10 mouse cellular contexts compared by ENCODE assay signal in genomic region chr16:38724974-38725373, GRCm38 (mm10). TPM values are rescaled to one million over a fixed set of nuclear protein-coding genes. Genes with fewer than 3 reads are reported as not detected.
DNase-seq lines count a peak whose midpoint lies in the region; ATAC-seq and TF ChIP-seq lines count a peak whose summit lies in the region.
"Had no signal": no experiment of that assay in that cellular context is flagged by ENCODE, and none has a peak within 500 bp of the region (broad histone marks: within the 10 kb centered on the region; RNA-seq: fewer than 3 reads in every experiment).

No protein-coding gene starts in this region.

- no peaks in the 10 kb centered on the region for H3K36me3 ChIP-seq in intestine, embryonic 14.5 days (ENCODE audit: control insufficient read depth, insufficient read depth, low read length)
- no peaks in the 10 kb centered on the region for H3K36me3 ChIP-seq in intestine, embryonic 15.5 days
- no peaks in the 10 kb centered on the region for H3K36me3 ChIP-seq in lung, postnatal 0 days (ENCODE audit: insufficient read depth, low read length)
- H3K36me3 ChIP-seq: neural tube, embryonic 13.5 days had no signal

- peak; percentile 79 for TF ChIP-seq EP300 in lung, postnatal 0 days (IDR thresholded peaks at IDR 0.05)

- H3K9ac ChIP-seq in intestine, embryonic 14.5 days (ENCODE audit: low read length) = no peak overlapping the region
- H3K9ac ChIP-seq in intestine, embryonic 15.5 days = no peak overlapping the region
- no peak overlapping the region for H3K9ac ChIP-seq in lung, postnatal 0 days (replicated peaks; ENCODE audit: low read depth)
- H3K9ac ChIP-seq: neural tube, embryonic 13.5 days had no signal

- no peak for TF ChIP-seq CTCF in lung, postnatal 0 days (IDR thresholded peaks at IDR 0.05)

- no peaks in the 10 kb centered on the region for H3K27me3 ChIP-seq in intestine, embryonic 14.5 days (replicated peaks; ENCODE audit: control insufficient read depth, insufficient read depth, low read length)
- no peaks in the 10 kb centered on the region for H3K27me3 ChIP-seq in intestine, embryonic 15.5 days (replicated peaks)
- H3K27me3 ChIP-seq in lung, postnatal 0 days (replicated peaks; ENCODE audit: insufficient read depth, low read length) = no peaks in the 10 kb centered on the region
- H3K27me3 ChIP-seq: neural tube, embryonic 13.5 days had no signal

- H3K4me3 ChIP-seq in intestine, embryonic 14.5 days (ENCODE audit: low read depth, low read length) = no peak overlapping the region
- H3K4me3 ChIP-seq in intestine, embryonic 15.5 days (replicated peaks) = no peak overlapping the region
- no peak overlapping the region for H3K4me3 ChIP-seq in lung, postnatal 0 days (ENCODE audit: low read depth, low read length)
- H3K4me3 ChIP-seq: neural tube, embryonic 13.5 days had no signal

- 69% methylated on average over 13 of the region's 13 CpGs for WGBS in intestine, embryonic 14.5 days
- 66% methylated on average over 13 of the region's 13 CpGs for WGBS in intestine, embryonic 15.5 days
- WGBS in lung, postnatal 0 days = 47% methylated on average over 13 of the region's 13 CpGs

- 0 out of 2 replicates have a peak, but pooled peaks cover 2% of the 10 kb centered on the region for H3K4me1 ChIP-seq in intestine, embryonic 14.5 days (replicated peaks; ENCODE audit: control insufficient read depth, insufficient read depth, low read length)
- no peaks in the 10 kb centered on the region for H3K4me1 ChIP-seq in intestine, embryonic 15.5 days (replicated peaks)
- no peaks in the 10 kb centered on the region; the same call in 1 of the 2 replicates for H3K4me1 ChIP-seq in lung, postnatal 0 days (ENCODE audit: insufficient read depth, low read depth, low read length)
- H3K4me1 ChIP-seq: neural tube, embryonic 13.5 days had no signal

- DNase-seq in intestine, embryonic 14.5 days (ENCODE audit: low spot score) = peak; percentile 42
- peak; percentile 67 to 85 for DNase-seq in heart, adult 9 months (ENCODE audit: low spot score in 2 of 2)
- peak; percentile 32 to 38 for DNase-seq in kidney, adult 8-10 months
- peak; percentile 52 for DNase-seq in lung, postnatal 0 days (ENCODE audit: low spot score)
- DNase-seq in embryo, embryonic 9.5 days (ENCODE audit: extremely low spot score) = no peak
- DNase-seq in cerebellum, postnatal 4 days (ENCODE audit: low spot score in 2 of 2) = no peak
- DNase-seq: cerebellum, adult 8-10 months had no signal

- H3K4me2 ChIP-seq in intestine, embryonic 14.5 days (ENCODE audit: low read length) = no peak overlapping the region
- no peak overlapping the region for H3K4me2 ChIP-seq in intestine, embryonic 15.5 days (replicated peaks)
- no peak overlapping the region for H3K4me2 ChIP-seq in lung, postnatal 0 days (replicated peaks; ENCODE audit: low read depth, low read length)
- H3K4me2 ChIP-seq: neural tube, embryonic 13.5 days had no signal

- ATAC-seq in intestine, embryonic 14.5 days (replicated peaks; ENCODE audit: low FRiP score, low TSS enrichment, low read depth) = no peak
- ATAC-seq in intestine, embryonic 15.5 days = no peak
- ATAC-seq in lung, postnatal 0 days = peak; percentile 83
- no peak for ATAC-seq in CD4-positive, CD25-positive, alpha-beta regulatory T cell, adult 4 months

- H3K27ac ChIP-seq in intestine, embryonic 14.5 days (ENCODE audit: low read depth) = no peak overlapping the region
- no peak overlapping the region for H3K27ac ChIP-seq in intestine, embryonic 15.5 days
- H3K27ac ChIP-seq in lung, postnatal 0 days (ENCODE audit: low read length) = peak overlapping the region; percentile 83
- H3K27ac ChIP-seq: neural tube, embryonic 13.5 days had no signal

- H3K9me3 ChIP-seq in intestine, embryonic 14.5 days (ENCODE audit: control insufficient read depth, low read length) = no peaks in the 10 kb centered on the region
- no peaks in the 10 kb centered on the region for H3K9me3 ChIP-seq in intestine, embryonic 15.5 days
- H3K9me3 ChIP-seq in lung, postnatal 0 days (ENCODE audit: low read length) = no peaks in the 10 kb centered on the region
- H3K9me3 ChIP-seq: neural tube, embryonic 13.5 days had no signal

RNA-seq across cellular contexts. Expression of gene Arhgap31, which starts 11.9 kb away (rescaled TPM):
- 10.9 and 11.7 TPM in 2 replicates for polyA plus RNA-seq in intestine, embryonic 14.5 days (2014; fragmentation: Nextera tagmentation; extraction: Ambion mirVana)
- polyA plus RNA-seq in intestine, embryonic 15.5 days (2015; fragmentation: Nextera tagmentation; extraction: Ambion mirVana) = 6.8 and 7.6 TPM in 2 replicates
- polyA plus RNA-seq in lung, postnatal 0 days (2015; fragmentation: Nextera tagmentation; extraction: Ambion mirVana) = 19.2 and 23.6 TPM in 2 replicates
- 10 to 100 TPM; 21.5 to 26.4 TPM for polyA plus RNA-seq in CD4-positive, CD25-positive, alpha-beta regulatory T cell, adult 4 months (2017; shearing (Covaris generic))

RNA-seq across cellular contexts. Expression of gene B4galt4, which starts 17.1 kb away (rescaled TPM):
- 30.6 and 34.4 TPM in 2 replicates for polyA plus RNA-seq in intestine, embryonic 14.5 days (2014; fragmentation: Nextera tagmentation; extraction: Ambion mirVana)
- 21.5 and 22.1 TPM in 2 replicates for polyA plus RNA-seq in intestine, embryonic 15.5 days (2015; fragmentation: Nextera tagmentation; extraction: Ambion mirVana)
- polyA plus RNA-seq in lung, postnatal 0 days (2015; fragmentation: Nextera tagmentation; extraction: Ambion mirVana) = 49.0 and 50.0 TPM in 2 replicates
- polyA plus RNA-seq in CD4-positive, CD25-positive, alpha-beta regulatory T cell, adult 4 months (2017; shearing (Covaris generic)) = 1 to 10 TPM; 8.7 to 9.2 TPM

Comparison
In these comparisons a context has a peak if more than half of its experiments do, and no peak if none do; other contexts are left out.
1. DNase-seq: peak in intestine, embryonic 14.5 days (single experiment), heart, adult 9 months (2 of 2), kidney, adult 8-10 months (2 of 2) and lung, postnatal 0 days (single experiment); none in embryo, embryonic 9.5 days (single experiment) and cerebellum, postnatal 4 days (0 of 2).